Mouse (Mus musculus) midbrain, embryonic 11.5 days (tissue): ENCODE data around the gene Col12a1. TPM values are rescaled to one million over a fixed set of nuclear protein-coding genes. Genes with fewer than 3 reads are reported as not detected.

ENCODE experiments used
- polyA plus RNA-seq: library from polyadenylated mRNA; unstranded; fragments of >200 nt; fragmentation: Nextera tagmentation; extraction: Ambion mirVana; gene quantifications from 2 replicates; pipeline ENCODE4 v1.2.1, GENCODE M21; 2014

Gene Col12a1
- polyA plus RNA-seq, 1 experiment from 2014 or later: 14.7 TPM

Other genes with a start within 250 kb of the Col12a1 start
- 601 and 658 TPM in 2 replicates for gene Cox7a2, start 41.0 kb upstream of the Col12a1 start, polyA plus RNA-seq
- gene Tmem30a, start 74.7 kb upstream of the Col12a1 start, polyA plus RNA-seq: 91.2 and 108 TPM in 2 replicates